Mouse (Mus musculus): Measurements from ENCODE around the gene Islr2. TPM values are rescaled to one million over a fixed set of nuclear protein-coding genes. Genes with fewer than 3 reads are reported as not detected.

Islr2 gene
- polyA plus RNA-seq, 1 experiment: 0.90 TPM

GRCm38 (mm10) chr9:58175745-58176487 is 28.2 kb downstream of the Islr2 start:
- WGBS: 42% methylated on average over 5 of the region's 5 CpGs
- no peak overlapping the region for H3K4me3 ChIP-seq (replicated peaks; ENCODE audit: extremely low read depth, low read depth, low read length)
- H3K4me1 ChIP-seq (ENCODE audit: control insufficient read depth, insufficient read depth, low read length): no peaks in the 10 kb centered on the region
- TF ChIP-seq CTCF (IDR thresholded peaks at IDR 0.05; ENCODE audit: insufficient read depth, low read length) (no peak), POLR2A (IDR thresholded peaks at IDR 0.05; ENCODE audit: borderline replicate concordance, extremely low read depth, low read depth, low read length) (no peak)
- DNase-seq: no peak

- no peaks in the 10 kb centered on the region for H3K4me1 ChIP-seq (ENCODE audit: control insufficient read depth, insufficient read depth, low read length)
- no peak for DNase-seq
- TF ChIP-seq CTCF (IDR thresholded peaks at IDR 0.05; ENCODE audit: insufficient read depth, low read length) (no peak), POLR2A (IDR thresholded peaks at IDR 0.05; ENCODE audit: borderline replicate concordance, extremely low read depth, low read depth, low read length) (no peak)
- 34% methylated on average over 5 of the region's 5 CpGs for WGBS
- no peak overlapping the region for H3K4me3 ChIP-seq (replicated peaks; ENCODE audit: extremely low read depth, low read depth, low read length)
Observed at GRCm38 (mm10) chr9:58174818-58175251, 29.3 kb downstream of the Islr2 start.

- no peak for DNase-seq
- no peak overlapping the region for H3K4me3 ChIP-seq (replicated peaks; ENCODE audit: extremely low read depth, low read depth, low read length)
- whole genome bisulfite sequencing: 61% methylated on average over 2 of the region's 2 CpGs
Observed at GRCm38 (mm10) chr9:58172863-58173262, 31.3 kb downstream of the Islr2 start.

GRCm38 (mm10) chr9:58169426-58169825 is 34.7 kb downstream of the Islr2 start:
- TF ChIP-seq POLR2A (IDR thresholded peaks at IDR 0.05; ENCODE audit: borderline replicate concordance, extremely low read depth, low read depth, low read length) (no peak), CTCF (IDR thresholded peaks at IDR 0.05; ENCODE audit: insufficient read depth, low read length) (no peak)
- Histone ChIP-seq H3K4me1 (ENCODE audit: control insufficient read depth, insufficient read depth, low read length) (no peaks in the 10 kb centered on the region), H3K4me3 (replicated peaks; ENCODE audit: extremely low read depth, low read depth, low read length) (no peak overlapping the region)
- 85% methylated on average over 6 of the region's 6 CpGs for WGBS
- no peak for DNase-seq

More at GRCm38 (mm10) chr9:58172863-58173262, 31.3 kb downstream of the Islr2 start:
- TF ChIP-seq POLR2A (IDR thresholded peaks at IDR 0.05; ENCODE audit: borderline replicate concordance, extremely low read depth, low read depth, low read length) (no peak), CTCF (IDR thresholded peaks at IDR 0.05; ENCODE audit: insufficient read depth, low read length) (no peak)
- H3K4me1 ChIP-seq (ENCODE audit: control insufficient read depth, insufficient read depth, low read length): no peaks in the 10 kb centered on the region

- 70% methylated on average over 3 of the region's 3 CpGs for WGBS
- no peak for DNase-seq
- Histone ChIP-seq H3K4me1 (ENCODE audit: control insufficient read depth, insufficient read depth, low read length) (no peaks in the 10 kb centered on the region), H3K4me3 (replicated peaks; ENCODE audit: extremely low read depth, low read depth, low read length) (no peak overlapping the region)
- no peak for TF ChIP-seq POLR2A (IDR thresholded peaks at IDR 0.05; ENCODE audit: borderline replicate concordance, extremely low read depth, low read depth, low read length)
Observed at GRCm38 (mm10) chr9:58168880-58169279, 35.2 kb downstream of the Islr2 start.

- 72% methylated on average over 1 of the region's 1 CpGs for WGBS
- no peak overlapping the region for H3K4me3 ChIP-seq (replicated peaks; ENCODE audit: extremely low read depth, low read depth, low read length)
- no peaks in the 10 kb centered on the region for H3K4me1 ChIP-seq (ENCODE audit: control insufficient read depth, insufficient read depth, low read length)
- no peak for DNase-seq
- TF ChIP-seq CTCF (IDR thresholded peaks at IDR 0.05; ENCODE audit: insufficient read depth, low read length) (no peak), POLR2A (IDR thresholded peaks at IDR 0.05; ENCODE audit: borderline replicate concordance, extremely low read depth, low read depth, low read length) (no peak)
Observed at GRCm38 (mm10) chr9:58165779-58166178, 38.3 kb downstream of the Islr2 start.

GRCm38 (mm10) chr9:58163146-58163545 is 41.0 kb downstream of the Islr2 start:
- no peak for DNase-seq
- TF ChIP-seq CTCF (IDR thresholded peaks at IDR 0.05; ENCODE audit: insufficient read depth, low read length): no peak
- TF ChIP-seq POLR2A (IDR thresholded peaks at IDR 0.05; ENCODE audit: borderline replicate concordance, extremely low read depth, low read depth, low read length): no peak
- Histone ChIP-seq H3K4me3 (replicated peaks; ENCODE audit: extremely low read depth, low read depth, low read length) (no peak overlapping the region), H3K4me1 (ENCODE audit: control insufficient read depth, insufficient read depth, low read length) (no peaks in the 10 kb centered on the region)
- WGBS: 73% methylated on average over 5 of the region's 5 CpGs

GRCm38 (mm10) chr9:58162173-58162572 is 41.9 kb downstream of the Islr2 start:
- no peaks in the 10 kb centered on the region for H3K4me1 ChIP-seq (ENCODE audit: control insufficient read depth, insufficient read depth, low read length)
- no peak overlapping the region for H3K4me3 ChIP-seq (replicated peaks; ENCODE audit: extremely low read depth, low read depth, low read length)
- WGBS: 90% methylated on average over 3 of the region's 3 CpGs
- TF ChIP-seq POLR2A (IDR thresholded peaks at IDR 0.05; ENCODE audit: borderline replicate concordance, extremely low read depth, low read depth, low read length) (no peak), CTCF (IDR thresholded peaks at IDR 0.05; ENCODE audit: insufficient read depth, low read length) (no peak)
- DNase-seq: no peak

- Histone ChIP-seq H3K4me3 (replicated peaks; ENCODE audit: extremely low read depth, low read depth, low read length) (no peak overlapping the region), H3K4me1 (ENCODE audit: control insufficient read depth, insufficient read depth, low read length) (no peaks in the 10 kb centered on the region)
- WGBS: 53% methylated on average over 5 of the region's 5 CpGs
- no peak for DNase-seq
- TF ChIP-seq POLR2A (IDR thresholded peaks at IDR 0.05; ENCODE audit: borderline replicate concordance, extremely low read depth, low read depth, low read length) (no peak), CTCF (IDR thresholded peaks at IDR 0.05; ENCODE audit: insufficient read depth, low read length) (no peak)
Observed at GRCm38 (mm10) chr9:58160315-58160714, 43.8 kb downstream of the Islr2 start.

GRCm38 (mm10) chr9:58159855-58160254 is 44.3 kb downstream of the Islr2 start:
- DNase-seq: no peak
- H3K4me1 ChIP-seq (ENCODE audit: control insufficient read depth, insufficient read depth, low read length): no peaks in the 10 kb centered on the region
- TF ChIP-seq POLR2A (IDR thresholded peaks at IDR 0.05; ENCODE audit: borderline replicate concordance, extremely low read depth, low read depth, low read length) (no peak), CTCF (IDR thresholded peaks at IDR 0.05; ENCODE audit: insufficient read depth, low read length) (no peak)
- WGBS: 32% methylated on average over 4 of the region's 4 CpGs
- H3K4me3 ChIP-seq (replicated peaks; ENCODE audit: extremely low read depth, low read depth, low read length): no peak overlapping the region

Data from lung, adult 2 months (tissue).